23 mouse cellular contexts compared by ENCODE assay signal in the genomic region with DNA sequence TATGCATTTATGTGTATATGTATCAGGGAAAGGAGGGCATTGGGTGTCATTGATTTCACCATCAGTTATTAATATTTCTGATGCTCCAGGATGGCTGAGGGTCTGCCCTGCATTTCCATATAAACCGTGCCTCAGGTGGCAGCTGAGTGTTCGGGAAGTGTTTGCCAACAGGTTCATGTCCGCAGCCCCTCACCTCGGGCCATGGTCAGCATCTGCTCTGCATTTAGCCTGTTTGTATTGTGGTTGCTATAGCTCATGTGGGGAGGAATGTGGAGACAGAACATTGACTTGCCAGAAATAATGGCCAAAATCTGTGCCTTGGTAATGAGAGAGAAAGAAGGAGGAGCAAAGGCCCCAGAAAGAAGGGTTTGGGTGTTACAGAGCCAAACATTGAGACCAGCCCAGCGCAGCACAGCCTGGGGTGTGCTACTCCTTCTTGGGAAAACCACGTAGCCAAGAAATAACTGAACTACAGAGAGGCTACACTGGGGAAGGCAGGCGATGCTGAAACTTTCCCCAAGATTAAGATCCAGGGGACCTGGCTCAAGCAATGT.
A peak's percentile ranks its signal among the peaks of the same experiment; 100 is the strongest.
DNase-seq lines count a peak whose midpoint lies in the region; ATAC-seq lines count a peak whose summit lies in the region.
"Had no signal": no experiment of that assay in that cellular context is flagged by ENCODE, and none has a peak within 500 bp of the region (broad histone marks: within the 10 kb centered on the region; RNA-seq: fewer than 3 reads in every experiment).

No protein-coding gene starts in this region.

- no peak overlapping the region for H3K4me3 ChIP-seq in hindbrain, embryonic 10.5 days
- H3K4me3 ChIP-seq in hindbrain, embryonic 13.5 days = no peak overlapping the region
- no peak overlapping the region for H3K4me3 ChIP-seq in embryonic facial prominence, embryonic 14.5 days (ENCODE audit: low read depth, low read length)
- no peak overlapping the region for H3K4me3 ChIP-seq in limb, embryonic 10.5 days
- H3K4me3 ChIP-seq: forebrain, embryonic 12.5 days; heart, embryonic 15.5 days; hindbrain, embryonic 15.5 days had no signal

- WGBS in hindbrain, embryonic 10.5 days = 85% methylated on average over 7 of the region's 7 CpGs
- 84% methylated on average over 7 of the region's 7 CpGs for WGBS in hindbrain, embryonic 13.5 days
- 53% methylated on average over 7 of the region's 7 CpGs for WGBS in embryonic facial prominence, embryonic 14.5 days
- WGBS in limb, embryonic 10.5 days = 77% methylated on average over 7 of the region's 7 CpGs

- H3K4me2 ChIP-seq in hindbrain, embryonic 13.5 days = no peak overlapping the region
- no peak overlapping the region for H3K4me2 ChIP-seq in embryonic facial prominence, embryonic 14.5 days (ENCODE audit: low read depth, low read length)
- H3K4me2 ChIP-seq: forebrain, embryonic 12.5 days; heart, embryonic 11.5 days; heart, embryonic 15.5 days; hindbrain, embryonic 15.5 days had no signal

- H3K9me3 ChIP-seq in hindbrain, embryonic 10.5 days = no peaks in the 10 kb centered on the region
- no peaks in the 10 kb centered on the region for H3K9me3 ChIP-seq in hindbrain, embryonic 13.5 days
- H3K9me3 ChIP-seq in embryonic facial prominence, embryonic 14.5 days (ENCODE audit: control insufficient read depth, low read length) = no peaks in the 10 kb centered on the region
- H3K9me3 ChIP-seq in limb, embryonic 10.5 days (replicated peaks) = no peaks in the 10 kb centered on the region
- H3K9me3 ChIP-seq: forebrain, embryonic 12.5 days; heart, embryonic 15.5 days; hindbrain, embryonic 15.5 days had no signal

- no peak for DNase-seq in hindbrain, embryonic 10.5 days (ENCODE audit: low spot score)
- DNase-seq in embryonic facial prominence, embryonic 14.5 days (ENCODE audit: low spot score) = peak; percentile 59
- peak; percentile 64 for DNase-seq in limb, embryonic 10.5 days (ENCODE audit: low spot score)
- DNase-seq in cerebellum, postnatal 25 days = no peak
- no peak for DNase-seq in gastrocnemius, postnatal 14 days
- DNase-seq: adrenal gland, adult 8-10 months; adrenal gland, postnatal 36 days; B cell, adult 2 months; cerebellum, adult 11 months; cerebellum, adult 8-10 months; cerebellum, postnatal 36 days; heart, adult 18-20 months; heart, postnatal 14 days had no signal

- no peaks in the 10 kb centered on the region for H3K27me3 ChIP-seq in hindbrain, embryonic 10.5 days (ENCODE audit: insufficient read depth, poor library complexity, severe bottlenecking)
- H3K27me3 ChIP-seq in hindbrain, embryonic 13.5 days = no peaks in the 10 kb centered on the region
- no peaks in the 10 kb centered on the region; the same call in 1 of the 2 replicates for H3K27me3 ChIP-seq in embryonic facial prominence, embryonic 14.5 days (replicated peaks; ENCODE audit: control insufficient read depth, insufficient read depth, low read length)
- 0 out of 2 replicates have a peak, but pooled peaks cover 2% of the 10 kb centered on the region for H3K27me3 ChIP-seq in limb, embryonic 10.5 days (ENCODE audit: low read depth, poor library complexity, severe bottlenecking)
- H3K27me3 ChIP-seq: forebrain, embryonic 12.5 days; heart, embryonic 15.5 days; hindbrain, embryonic 15.5 days had no signal

- H3K36me3 ChIP-seq in hindbrain, embryonic 10.5 days = no peaks in the 10 kb centered on the region
- no peaks in the 10 kb centered on the region for H3K36me3 ChIP-seq in hindbrain, embryonic 13.5 days
- H3K36me3 ChIP-seq in embryonic facial prominence, embryonic 14.5 days (ENCODE audit: control insufficient read depth, insufficient read depth, low read length) = no peaks in the 10 kb centered on the region
- no peaks in the 10 kb centered on the region for H3K36me3 ChIP-seq in limb, embryonic 10.5 days
- H3K36me3 ChIP-seq: forebrain, embryonic 12.5 days; G1E; heart, embryonic 15.5 days; hindbrain, embryonic 15.5 days had no signal

- peak overlapping the region; percentile 40; the same call in 1 of the 2 replicates for H3K27ac ChIP-seq in hindbrain, embryonic 10.5 days
- H3K27ac ChIP-seq in hindbrain, embryonic 13.5 days = no peak overlapping the region
- H3K27ac ChIP-seq in embryonic facial prominence, embryonic 14.5 days (replicated peaks; ENCODE audit: low read depth, low read length) = no peak overlapping the region
- peak overlapping the region; percentile 50; the same call in 1 of the 2 replicates for H3K27ac ChIP-seq in limb, embryonic 10.5 days
- H3K27ac ChIP-seq: forebrain, embryonic 12.5 days; heart, embryonic 15.5 days; hindbrain, embryonic 15.5 days had no signal

- H3K9ac ChIP-seq in hindbrain, embryonic 13.5 days = no peak overlapping the region
- H3K9ac ChIP-seq in embryonic facial prominence, embryonic 14.5 days (ENCODE audit: low read depth, low read length) = no peak overlapping the region
- H3K9ac ChIP-seq: forebrain, embryonic 12.5 days; heart, embryonic 15.5 days; hindbrain, embryonic 15.5 days had no signal

- ATAC-seq in hindbrain, embryonic 13.5 days (ENCODE audit: low FRiP score) = no peak
- ATAC-seq in embryonic facial prominence, embryonic 14.5 days (ENCODE audit: low read depth) = no peak
- no peak for ATAC-seq in megakaryocyte-erythroid progenitor cell, adult 5-6 weeks (replicated peaks; ENCODE audit: low FRiP score, low TSS enrichment, poor library complexity, severe bottlenecking)
- ATAC-seq: CD4-positive, CD25-positive, alpha-beta regulatory T cell, adult 4 months; inflammation-experienced regulatory T-cells, adult 6 months; intestine, postnatal 0 days had no signal

- intact Hi-C loops in gastrocnemius, postnatal 14 days (cut with DNase I; ENCODE audit: low total_unique reads) = no loop called here

- H3K4me1 ChIP-seq in hindbrain, embryonic 10.5 days (replicated peaks) = peaks cover 30% of the 10 kb centered on the region
- peaks cover 20% of the 10 kb centered on the region for H3K4me1 ChIP-seq in hindbrain, embryonic 13.5 days (replicated peaks)
- peaks cover 10% of the 10 kb centered on the region; the same call in 1 of the 2 replicates for H3K4me1 ChIP-seq in embryonic facial prominence, embryonic 14.5 days (ENCODE audit: control insufficient read depth, insufficient read depth, low read length)
- peaks cover 21% of the 10 kb centered on the region for H3K4me1 ChIP-seq in limb, embryonic 10.5 days

Comparison
In these comparisons a context has a peak if more than half of its experiments do, and no peak if none do; other contexts are left out.
1. H3K27ac ChIP-seq: peak in hindbrain, embryonic 10.5 days (single experiment) and limb, embryonic 10.5 days (single experiment); none in hindbrain, embryonic 13.5 days (single experiment) and embryonic facial prominence, embryonic 14.5 days (single experiment).
2. DNase-seq: peak in embryonic facial prominence, embryonic 14.5 days (single experiment) and limb, embryonic 10.5 days (single experiment); none in hindbrain, embryonic 10.5 days (single experiment), cerebellum, postnatal 25 days (0 of 2) and gastrocnemius, postnatal 14 days (single experiment).